Mouse (Mus musculus): ENCODE measurements around the gene Hamp2. TPM values are rescaled to one million over a fixed set of nuclear protein-coding genes. Genes with fewer than 3 reads are reported as not detected.

Gene Hamp2
- polyA plus RNA-seq, 1 experiment from 2014 or later = not detected

DNA sequence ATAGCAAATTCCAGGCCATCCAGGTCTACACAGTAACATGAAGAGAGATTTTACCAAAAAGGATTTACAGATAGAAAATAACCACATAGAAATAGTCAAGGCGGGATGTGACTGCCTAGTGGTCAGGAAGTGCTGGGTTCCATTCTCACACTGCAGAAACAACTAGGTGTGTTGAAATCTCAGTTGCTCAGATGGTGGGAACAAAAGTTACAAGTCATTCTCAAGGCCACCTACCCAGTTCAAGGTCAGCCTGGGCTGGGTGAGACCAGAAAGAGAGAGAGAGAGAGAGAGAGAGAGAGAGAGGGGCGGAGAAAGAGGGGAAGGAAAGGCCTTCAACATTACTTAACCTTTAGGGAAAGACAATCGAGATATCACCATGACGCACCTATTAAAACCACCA lies 37.6 kb downstream of the Hamp2 start:
- 87% methylated on average over 4 of the region's 4 CpGs for WGBS
- DNase-seq (ENCODE audit: low spot score) (no peak), ATAC-seq (replicated peaks; ENCODE audit: insufficient number of reproducible peaks, low FRiP score, low TSS enrichment, low read depth) (no peak)
- H3K9me3 ChIP-seq (replicated peaks; ENCODE audit: control insufficient read depth, low read length) = no peaks in the 10 kb centered on the region
- no peak overlapping the region for H3K4me2 ChIP-seq (ENCODE audit: low read depth, low read length)
- H3K27ac ChIP-seq (replicated peaks; ENCODE audit: low read depth, low read length) = no peak overlapping the region
- no peak overlapping the region for H3K4me3 ChIP-seq (ENCODE audit: low read depth, low read length)
- H3K4me1 ChIP-seq (ENCODE audit: control insufficient read depth, insufficient read depth, low read length) = no peaks in the 10 kb centered on the region
- H3K27me3 ChIP-seq (ENCODE audit: control insufficient read depth, insufficient read depth, low read length) = no peaks in the 10 kb centered on the region
- H3K9ac ChIP-seq (replicated peaks; ENCODE audit: low read length) = no peak overlapping the region
- no peaks in the 10 kb centered on the region for H3K36me3 ChIP-seq (replicated peaks; ENCODE audit: control insufficient read depth, insufficient read depth, low read depth, low read length)

DNA sequence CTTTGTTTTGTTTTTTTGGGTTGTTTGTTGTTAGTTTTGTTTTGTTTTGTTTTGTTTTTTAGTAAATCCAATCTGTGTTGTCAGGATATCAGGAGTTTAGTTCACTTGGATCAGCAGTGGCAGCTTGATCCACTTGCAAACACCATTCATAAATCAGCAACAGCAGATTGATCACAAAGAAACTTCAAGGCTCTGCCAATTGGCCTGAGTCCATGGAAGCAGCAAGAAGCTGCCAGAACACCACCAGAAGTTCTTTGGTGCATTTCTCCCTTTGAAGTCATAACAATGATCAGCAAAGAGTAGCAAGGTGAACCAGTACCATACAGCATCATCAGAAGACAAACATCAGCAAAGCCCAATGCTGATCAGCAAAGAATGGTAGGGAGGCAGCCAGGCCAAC lies 40.4 kb downstream of the Hamp2 start:
- Histone ChIP-seq H3K27ac (replicated peaks; ENCODE audit: low read depth, low read length) (no peak overlapping the region), H3K4me1 (ENCODE audit: control insufficient read depth, insufficient read depth, low read length) (no peaks in the 10 kb centered on the region), H3K27me3 (ENCODE audit: control insufficient read depth, insufficient read depth, low read length) (no peaks in the 10 kb centered on the region), H3K9me3 (replicated peaks; ENCODE audit: control insufficient read depth, low read length) (no peaks in the 10 kb centered on the region), H3K4me3 (ENCODE audit: low read depth, low read length) (no peak overlapping the region), H3K36me3 (replicated peaks; ENCODE audit: control insufficient read depth, insufficient read depth, low read depth, low read length) (no peaks in the 10 kb centered on the region), H3K9ac (replicated peaks; ENCODE audit: low read length) (no peak overlapping the region), H3K4me2 (ENCODE audit: low read depth, low read length) (no peak overlapping the region)
- DNase-seq (ENCODE audit: low spot score) = no peak
- ATAC-seq (replicated peaks; ENCODE audit: insufficient number of reproducible peaks, low FRiP score, low TSS enrichment, low read depth) = no peak

DNA sequence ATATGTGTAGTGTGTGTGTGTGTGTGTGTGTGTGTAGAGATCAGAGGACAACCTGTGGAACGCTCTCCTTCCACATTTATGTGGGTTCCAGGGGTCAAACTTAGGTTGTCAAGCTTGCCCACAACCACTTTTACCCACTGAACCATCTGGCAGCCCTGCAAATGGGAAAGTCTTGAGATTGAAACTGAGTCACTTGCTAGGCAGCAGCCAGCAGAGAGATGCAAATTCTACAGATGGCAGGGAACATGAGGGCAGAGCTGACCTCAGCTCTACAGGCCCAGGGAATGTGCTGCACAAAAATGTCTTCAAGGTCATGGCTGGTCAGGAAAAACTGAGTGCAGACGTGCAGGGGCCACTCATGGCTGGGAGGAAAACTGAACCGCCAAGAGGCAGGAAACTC lies 43.1 kb downstream of the Hamp2 start:
- no peak overlapping the region for H3K9ac ChIP-seq (replicated peaks; ENCODE audit: low read length)
- no peak overlapping the region for H3K4me3 ChIP-seq (ENCODE audit: low read depth, low read length)
- no peaks in the 10 kb centered on the region for H3K36me3 ChIP-seq (replicated peaks; ENCODE audit: control insufficient read depth, insufficient read depth, low read depth, low read length)
- DNase-seq (ENCODE audit: low spot score) = no peak
- ATAC-seq (replicated peaks; ENCODE audit: insufficient number of reproducible peaks, low FRiP score, low TSS enrichment, low read depth) = no peak
- no peaks in the 10 kb centered on the region for H3K27me3 ChIP-seq (ENCODE audit: control insufficient read depth, insufficient read depth, low read length)
- no peaks in the 10 kb centered on the region for H3K9me3 ChIP-seq (replicated peaks; ENCODE audit: control insufficient read depth, low read length)
- WGBS = 74% methylated on average over 3 of the region's 3 CpGs
- H3K27ac ChIP-seq (replicated peaks; ENCODE audit: low read depth, low read length) = no peak overlapping the region
- H3K4me1 ChIP-seq (ENCODE audit: control insufficient read depth, insufficient read depth, low read length) = no peaks in the 10 kb centered on the region
- H3K4me2 ChIP-seq (ENCODE audit: low read depth, low read length) = no peak overlapping the region

DNA sequence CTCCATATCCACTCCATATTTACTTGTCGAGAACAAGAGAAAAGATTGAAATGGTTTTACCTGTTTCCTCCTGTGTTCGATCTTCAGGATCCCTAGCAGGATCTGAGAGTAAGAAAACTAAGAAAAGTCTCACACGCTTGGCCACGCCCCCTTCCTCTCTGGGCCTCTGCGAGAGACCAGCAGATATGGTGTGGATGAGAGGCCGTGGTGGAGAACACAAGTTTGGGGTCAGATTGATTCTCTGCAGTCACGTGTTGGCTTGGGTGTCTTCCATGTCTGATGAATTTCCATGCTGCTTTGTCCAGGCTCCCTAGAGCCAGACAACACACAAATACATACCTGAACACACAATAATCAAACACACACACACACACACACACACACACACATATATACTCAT lies 44.3 kb downstream of the Hamp2 start, which contains the start of gene Cd22:
Cd22 (minus strand) TSS at position 167 of the 400 bp plus-strand sequence.
- Histone ChIP-seq H3K4me3 (ENCODE audit: low read depth, low read length) (no peak within 1 kb of the TSS), H3K36me3 (replicated peaks; ENCODE audit: control insufficient read depth, insufficient read depth, low read depth, low read length) (no peaks in the 10 kb centered on the region), H3K9ac (replicated peaks; ENCODE audit: low read length) (no peak within 1 kb of the TSS), H3K27ac (replicated peaks; ENCODE audit: low read depth, low read length) (no peak within 1 kb of the TSS), H3K4me2 (ENCODE audit: low read depth, low read length) (no peak within 1 kb of the TSS), H3K27me3 (ENCODE audit: control insufficient read depth, insufficient read depth, low read length) (no peaks in the 10 kb centered on the region), H3K4me1 (ENCODE audit: control insufficient read depth, insufficient read depth, low read length) (no peaks in the 10 kb centered on the region), H3K9me3 (replicated peaks; ENCODE audit: control insufficient read depth, low read length) (no peaks in the 10 kb centered on the region)
- no peak for DNase-seq (ENCODE audit: low spot score)
- WGBS = 74% methylated on average over 7 of the region's 7 CpGs
- no peak for ATAC-seq (replicated peaks; ENCODE audit: insufficient number of reproducible peaks, low FRiP score, low TSS enrichment, low read depth)

DNA sequence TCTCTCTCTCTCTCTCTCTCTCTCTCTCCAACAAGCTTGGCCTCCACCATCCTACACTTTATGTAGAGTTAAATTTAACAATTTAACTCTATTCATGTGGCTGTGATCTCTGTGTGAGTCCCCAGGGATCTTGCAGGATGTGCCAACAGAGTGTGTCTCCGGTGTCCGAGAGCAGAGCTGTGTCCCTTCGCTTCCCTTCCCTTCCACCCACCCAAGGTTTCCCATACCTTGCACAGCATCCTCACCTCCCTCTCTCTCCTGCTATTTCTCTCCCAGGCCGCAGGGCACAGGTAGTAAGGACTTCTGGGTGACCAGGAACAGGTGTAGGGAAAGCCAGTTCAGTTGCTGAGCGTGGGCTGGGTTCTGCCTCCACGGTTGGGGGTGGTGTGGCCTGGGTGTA lies 45.5 kb downstream of the Hamp2 start:
- DNase-seq (ENCODE audit: low spot score) (no peak), ATAC-seq (replicated peaks; ENCODE audit: insufficient number of reproducible peaks, low FRiP score, low TSS enrichment, low read depth) (no peak)
- Histone ChIP-seq H3K27ac (replicated peaks; ENCODE audit: low read depth, low read length) (no peak overlapping the region), H3K27me3 (ENCODE audit: control insufficient read depth, insufficient read depth, low read length) (no peaks in the 10 kb centered on the region), H3K4me2 (ENCODE audit: low read depth, low read length) (no peak overlapping the region), H3K36me3 (replicated peaks; ENCODE audit: control insufficient read depth, insufficient read depth, low read depth, low read length) (no peaks in the 10 kb centered on the region), H3K4me1 (ENCODE audit: control insufficient read depth, insufficient read depth, low read length) (no peaks in the 10 kb centered on the region), H3K9me3 (replicated peaks; ENCODE audit: control insufficient read depth, low read length) (no peaks in the 10 kb centered on the region), H3K9ac (replicated peaks; ENCODE audit: low read length) (no peak overlapping the region), H3K4me3 (ENCODE audit: low read depth, low read length) (no peak overlapping the region)
- WGBS = 81% methylated on average over 6 of the region's 6 CpGs

DNA sequence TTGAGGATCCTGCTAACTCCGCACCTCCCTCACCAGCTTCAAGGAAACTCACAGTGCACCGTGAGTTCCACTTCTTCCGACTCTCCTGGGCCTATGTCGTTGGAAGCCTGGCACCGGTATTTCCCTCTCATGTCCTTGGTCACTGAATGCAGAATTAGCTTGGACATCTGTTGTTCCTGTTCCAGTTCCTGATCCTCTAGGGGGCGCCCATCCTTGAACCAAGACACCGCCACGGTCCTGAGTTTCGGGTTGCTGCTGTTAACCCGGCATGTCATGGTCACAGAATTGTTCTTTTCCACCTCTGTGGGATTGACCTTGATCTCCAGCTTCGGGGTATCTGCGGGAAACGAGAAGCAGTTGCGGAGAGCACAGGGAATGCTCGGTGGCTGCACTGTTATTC lies 51.4 kb downstream of the Hamp2 start:
- WGBS = 25% methylated on average over 15 of the region's 15 CpGs
- Histone ChIP-seq H3K36me3 (replicated peaks; ENCODE audit: control insufficient read depth, insufficient read depth, low read depth, low read length) (no peaks in the 10 kb centered on the region), H3K4me3 (ENCODE audit: low read depth, low read length) (no peak overlapping the region), H3K4me2 (ENCODE audit: low read depth, low read length) (no peak overlapping the region), H3K27me3 (ENCODE audit: control insufficient read depth, insufficient read depth, low read length) (no peaks in the 10 kb centered on the region), H3K9me3 (replicated peaks; ENCODE audit: control insufficient read depth, low read length) (no peaks in the 10 kb centered on the region), H3K27ac (replicated peaks; ENCODE audit: low read depth, low read length) (no peak overlapping the region), H3K4me1 (ENCODE audit: control insufficient read depth, insufficient read depth, low read length) (no peaks in the 10 kb centered on the region), H3K9ac (replicated peaks; ENCODE audit: low read length) (no peak overlapping the region)
- DNase-seq (ENCODE audit: low spot score) = peak; percentile 82
- no peak for ATAC-seq (replicated peaks; ENCODE audit: insufficient number of reproducible peaks, low FRiP score, low TSS enrichment, low read depth)

Other genes with a start within 250 kb of the Hamp2 start
- gene 2200002J24Rik, start 225.8 kb downstream of the Hamp2 start, polyA plus RNA-seq (2014; fragmentation: Nextera tagmentation; extraction: Ambion mirVana) = not detected in 2 replicates
- gene Atp4a, start 212.5 kb downstream of the Hamp2 start, polyA plus RNA-seq (2014; fragmentation: Nextera tagmentation; extraction: Ambion mirVana) = 0.26 TPM in 1 of 2 replicates, not detected in the other
- 129 and 145 TPM in 2 replicates for gene Tmem147, start 195.1 kb downstream of the Hamp2 start, polyA plus RNA-seq (2014; fragmentation: Nextera tagmentation; extraction: Ambion mirVana)
- 0.24 TPM in 1 of 2 replicates, not detected in the other for gene Gapdhs, start 181.0 kb downstream of the Hamp2 start, polyA plus RNA-seq (2014; fragmentation: Nextera tagmentation; extraction: Ambion mirVana)
- gene Sbsn, start 173.2 kb downstream of the Hamp2 start, polyA plus RNA-seq (2014; fragmentation: Nextera tagmentation; extraction: Ambion mirVana) = 1.0 and 2.0 TPM in 2 replicates
- not detected in 2 replicates for gene Dmkn, start 160.9 kb downstream of the Hamp2 start, polyA plus RNA-seq (2014; fragmentation: Nextera tagmentation; extraction: Ambion mirVana)
- gene Krtdap, start 136.8 kb downstream of the Hamp2 start, polyA plus RNA-seq (2014; fragmentation: Nextera tagmentation; extraction: Ambion mirVana) = not detected in 2 replicates
- gene Ffar2, start 100.9 kb downstream of the Hamp2 start, polyA plus RNA-seq (2014; fragmentation: Nextera tagmentation; extraction: Ambion mirVana) = not detected in 2 replicates
- gene Ffar3, start 68.5 kb downstream of the Hamp2 start, polyA plus RNA-seq (2014; fragmentation: Nextera tagmentation; extraction: Ambion mirVana) = not detected in 2 replicates
- not detected in 2 replicates for gene Ffar1, start 63.1 kb downstream of the Hamp2 start, polyA plus RNA-seq (2014; fragmentation: Nextera tagmentation; extraction: Ambion mirVana)
- gene Cd22, start 44.3 kb downstream of the Hamp2 start, polyA plus RNA-seq (2014; fragmentation: Nextera tagmentation; extraction: Ambion mirVana) = not detected in 2 replicates
- 0.17 and 0.42 TPM in 2 replicates for gene Mag, start 9.8 kb downstream of the Hamp2 start, polyA plus RNA-seq (2014; fragmentation: Nextera tagmentation; extraction: Ambion mirVana)
- not detected in 2 replicates for gene Hamp, start 19.4 kb upstream of the Hamp2 start, polyA plus RNA-seq (2014; fragmentation: Nextera tagmentation; extraction: Ambion mirVana)
- 21.9 and 25.9 TPM in 2 replicates for gene Usf2, start 32.1 kb upstream of the Hamp2 start, polyA plus RNA-seq (2014; fragmentation: Nextera tagmentation; extraction: Ambion mirVana)
- gene Lsr, start 48.8 kb upstream of the Hamp2 start, polyA plus RNA-seq (2014; fragmentation: Nextera tagmentation; extraction: Ambion mirVana) = 18.9 and 20.5 TPM in 2 replicates
- gene Fam187b, start 49.1 kb upstream of the Hamp2 start, polyA plus RNA-seq (2014; fragmentation: Nextera tagmentation; extraction: Ambion mirVana) = 1.6 and 1.8 TPM in 2 replicates
- 10.3 and 12.5 TPM in 2 replicates for gene Fxyd5, start 117.8 kb upstream of the Hamp2 start, polyA plus RNA-seq (2014; fragmentation: Nextera tagmentation; extraction: Ambion mirVana)
- 8.7 and 11.2 TPM in 2 replicates for gene Fxyd7, start 126.8 kb upstream of the Hamp2 start, polyA plus RNA-seq (2014; fragmentation: Nextera tagmentation; extraction: Ambion mirVana)
- 11.8 and 12.0 TPM in 2 replicates for gene Fxyd1, start 132.5 kb upstream of the Hamp2 start, polyA plus RNA-seq (2014; fragmentation: Nextera tagmentation; extraction: Ambion mirVana)
- 1.2 and 1.5 TPM in 2 replicates for gene Lgi4, start 134.7 kb upstream of the Hamp2 start, polyA plus RNA-seq (2014; fragmentation: Nextera tagmentation; extraction: Ambion mirVana)
- 11.8 TPM in 2 replicates for gene Fxyd3, start 152.0 kb upstream of the Hamp2 start, polyA plus RNA-seq (2014; fragmentation: Nextera tagmentation; extraction: Ambion mirVana)
- gene Hpn, start 190.6 kb upstream of the Hamp2 start, polyA plus RNA-seq (2014; fragmentation: Nextera tagmentation; extraction: Ambion mirVana) = 2.2 and 3.6 TPM in 2 replicates
- 0.81 and 0.96 TPM in 2 replicates for gene Scn1b, start 202.3 kb upstream of the Hamp2 start, polyA plus RNA-seq (2014; fragmentation: Nextera tagmentation; extraction: Ambion mirVana)
- 76.7 and 76.8 TPM in 2 replicates for gene Gramd1a, start 231.2 kb upstream of the Hamp2 start, polyA plus RNA-seq (2014; fragmentation: Nextera tagmentation; extraction: Ambion mirVana)

Data from embryonic facial prominence, embryonic 11.5 days (tissue).